Mouse (Mus musculus) layer of hippocampus, postnatal 14 days (tissue): Measurements from ENCODE around the gene B3gnt9. TPM values are rescaled to one million over a fixed set of nuclear protein-coding genes. Genes with fewer than 3 reads are reported as not detected.
A peak's percentile ranks its signal among the peaks of the same experiment; 100 is the strongest.
"Not testable (repeated sequence)": the region's sequence is repeated elsewhere in the genome, so short reads cannot be mapped to it uniquely, and the experiment has no call there.

Source experiments
- DNase-seq, 2 experiments: peaks; one replicate each; pipeline ENCODE4 v3.0.0; 2021 to 2022; ENCODE audit warnings: low spot score in 2 of 2, mixed read lengths in 1 of 2
- total RNA-seq, 2 experiments: library from RNA; stranded (reverse); gene quantifications; 2 replicates each; pipeline ENCODE4 v1.2.3; 2021

B3gnt9 gene
- total RNA-seq, 2 experiments from 2014 or later: 3.6 to 4.2 TPM

- no peak for DNase-seq
These were observed 5.6 kb upstream of the B3gnt9 start for GRCm38 (mm10) chr8:105260371-105261099.

GRCm38 (mm10) chr8:105259721-105260320, 4.9 kb upstream of the B3gnt9 start:
- peak in 1 of 2 experiments; percentile 72 for DNase-seq

GRCm38 (mm10) chr8:105258911-105259720, 4.2 kb upstream of the B3gnt9 start:
- DNase-seq: no peak

- no peak for DNase-seq
These were observed 2.6 kb upstream of the B3gnt9 start for GRCm38 (mm10) chr8:105257318-105258114.

- peak; percentile 87 to 89 for DNase-seq
These were observed 594 bp downstream of the B3gnt9 start for GRCm38 (mm10) chr8:105254152-105254965.

GRCm38 (mm10) chr8:105253766-105254151, 1.2 kb downstream of the B3gnt9 start:
- DNase-seq: no peak

- no peak for DNase-seq
These were observed 2.0 kb downstream of the B3gnt9 start for GRCm38 (mm10) chr8:105252680-105253537.

- no peak for DNase-seq
These were observed 3.0 kb downstream of the B3gnt9 start for GRCm38 (mm10) chr8:105251954-105252353.

- no peak for DNase-seq
These were observed 13.9 kb downstream of the B3gnt9 start for GRCm38 (mm10) chr8:105241016-105241415.

- DNase-seq: no peak
These were observed 17.4 kb downstream of the B3gnt9 start for GRCm38 (mm10) chr8:105237442-105238142.

GRCm38 (mm10) chr8:105235206-105235605, 19.7 kb downstream of the B3gnt9 start:
- no peak for DNase-seq

- no peak for DNase-seq
These were observed 21.6 kb downstream of the B3gnt9 start for GRCm38 (mm10) chr8:105233126-105233935.

GRCm38 (mm10) chr8:105232321-105232693, 22.6 kb downstream of the B3gnt9 start:
- DNase-seq: not testable (repeated sequence)

- DNase-seq: no peak
These were observed 23.2 kb downstream of the B3gnt9 start for GRCm38 (mm10) chr8:105231503-105232320.

GRCm38 (mm10) chr8:105225917-105226316, 29.0 kb downstream of the B3gnt9 start:
- DNase-seq: no peak

- no peak for DNase-seq
These were observed 29.7 kb downstream of the B3gnt9 start for GRCm38 (mm10) chr8:105225272-105225593.
